Mouse (Mus musculus) myocyte (in vitro differentiated cells): ENCODE measurements at regions not wholly inside any gene's neighbourhood (a gene's known extent, or its start where the extent isn't known, plus 50 kb on each side); places are given as distances from the start of the nearest gene placed in this dataset.

ENCODE experiments used
- H3K27me3 ChIP-seq: one replicate; pipeline ENCODE4 v1.6.1; 2011; ENCODE audit not compliant: control insufficient read depth, insufficient read depth, insufficient read length
- H3K36me3 ChIP-seq: one replicate; pipeline ENCODE4 v1.6.1; 2011; ENCODE audit not compliant: control insufficient read depth, insufficient read depth
- H3K4me2 ChIP-seq: one replicate; pipeline ENCODE4 v1.6.1; 2011; ENCODE audit warnings: low read depth, control low read depth
- H3K4me3 ChIP-seq: one replicate; pipeline ENCODE4 v1.5.1; 2011; ENCODE audit warnings: mild to moderate bottlenecking, control low read depth, moderate library complexity
- H3K79me2 ChIP-seq: one replicate; pipeline ENCODE4 v1.6.1; 2011; ENCODE audit not compliant: control insufficient read depth, insufficient read depth
- H3ac ChIP-seq: one replicate; pipeline ENCODE4 v1.6.1; 2011; ENCODE audit not compliant: control insufficient read depth, insufficient read length
- CEBPB ChIP-seq: IDR thresholded peaks from 2 replicates; pipeline ENCODE4 v1.6.1; 2011; ENCODE audit warnings: mild to moderate bottlenecking, moderate library complexity; ENCODE audit not compliant: poor library complexity, insufficient read depth, severe bottlenecking
- E2F4 ChIP-seq: IDR thresholded peaks from one replicate; pipeline ENCODE4 v1.6.1; 2011; ENCODE audit warnings: mild to moderate bottlenecking, control low read depth, moderate library complexity; ENCODE audit not compliant: insufficient read depth
- MAX ChIP-seq: IDR thresholded peaks from one replicate; pipeline ENCODE4 v1.6.1; 2011; ENCODE audit warnings: low read depth, mild to moderate bottlenecking, control low read depth
- MYOD1 ChIP-seq, 3 experiments: IDR thresholded peaks; one replicate each; pipeline ENCODE4 v1.6.1; 2011; ENCODE audit warnings: control low read depth in 2 of 3, low read depth in 2 of 3, mild to moderate bottlenecking in 2 of 3, moderate library complexity in 1 of 3; ENCODE audit not compliant: insufficient read length in 2 of 3, control insufficient read depth in 1 of 3
- MYOG ChIP-seq, 3 experiments: IDR thresholded peaks; one replicate each; pipeline ENCODE4 v1.6.1; 2011; ENCODE audit warnings: control low read depth in 2 of 3, low read depth in 2 of 3, mild to moderate bottlenecking in 2 of 3; ENCODE audit not compliant: insufficient read length in 2 of 3, control insufficient read depth in 1 of 3, insufficient read depth in 1 of 3
- POLR2A ChIP-seq: IDR thresholded peaks from one replicate; pipeline ENCODE4 v1.6.1; 2011; ENCODE audit warnings: low read depth, mild to moderate bottlenecking, control low read depth, moderate library complexity; ENCODE audit not compliant: insufficient read length
- POLR2AphosphoS2 ChIP-seq: IDR thresholded peaks from one replicate; pipeline ENCODE4 v1.6.1; 2011; ENCODE audit warnings: low read depth, control low read depth; ENCODE audit not compliant: insufficient read length
- REST ChIP-seq: IDR thresholded peaks from one replicate; pipeline ENCODE4 v1.6.1; 2011; ENCODE audit warnings: mild to moderate bottlenecking, control low read depth, moderate library complexity; ENCODE audit not compliant: insufficient read depth, insufficient read length
- SRF ChIP-seq: IDR thresholded peaks from one replicate; pipeline ENCODE4 v1.6.1; 2011; ENCODE audit warnings: low read depth; ENCODE audit not compliant: control insufficient read depth, insufficient read length
- TCF12 ChIP-seq: IDR thresholded peaks from one replicate; pipeline ENCODE4 v1.6.1; 2011; ENCODE audit warnings: mild to moderate bottlenecking, control low read depth; ENCODE audit not compliant: poor library complexity, insufficient read depth, severe bottlenecking
- TCF3 ChIP-seq: IDR thresholded peaks from one replicate; pipeline ENCODE4 v1.6.1; 2011; ENCODE audit warnings: low read depth, control low read depth; ENCODE audit not compliant: insufficient read length
- USF1 ChIP-seq: IDR thresholded peaks from one replicate; pipeline ENCODE4 v1.6.1; 2011; ENCODE audit warnings: low read depth, mild to moderate bottlenecking, control low read depth, moderate library complexity

- Histone ChIP-seq H3ac (no peak overlapping the region), H3K27me3 (no peaks in the 10 kb centered on the region), H3K79me2 (no peaks in the 10 kb centered on the region), H3K4me2 (no peak overlapping the region), H3K36me3 (no peaks in the 10 kb centered on the region), H3K4me3 (no peak overlapping the region)
- TF ChIP-seq REST (no peak), MYOG (IDR thresholded peaks at IDR 0.05; ENCODE audit: control insufficient read depth in 1 of 3, insufficient read depth in 1 of 3, insufficient read length in 2 of 3, low read depth in 2 of 3) (no peak), CEBPB (no peak), POLR2A (no peak), TCF3 (no peak), SRF (no peak), MAX (no peak), POLR2AphosphoS2 (no peak), MYOD1 (IDR thresholded peaks at IDR 0.05; ENCODE audit: control insufficient read depth in 1 of 3, insufficient read length in 2 of 3, low read depth in 2 of 3) (no peak), TCF12 (no peak), E2F4 (no peak), USF1 (no peak)
These were observed 549.3 kb upstream of the 4930412O13Rik start for GRCm38 (mm10) chr2:9331630-9332352.

GRCm38 (mm10) chr2:9348982-9349381 lies 532.1 kb upstream of the 4930412O13Rik start:
- Histone ChIP-seq H3K4me2 (no peak overlapping the region), H3K27me3 (no peaks in the 10 kb centered on the region), H3K4me3 (no peak overlapping the region), H3K36me3 (no peaks in the 10 kb centered on the region), H3ac (no peak overlapping the region), H3K79me2 (no peaks in the 10 kb centered on the region)
- TF ChIP-seq REST: no peak
- no peak for TF ChIP-seq E2F4
- TF ChIP-seq MAX: no peak
- no peak for TF ChIP-seq TCF12
- TF ChIP-seq TCF3: no peak
- TF ChIP-seq POLR2AphosphoS2: no peak
- no peak for TF ChIP-seq POLR2A
- no peak for TF ChIP-seq CEBPB
- no peak for TF ChIP-seq USF1
- no peak for TF ChIP-seq MYOD1 (IDR thresholded peaks at IDR 0.05; ENCODE audit: control insufficient read depth in 1 of 3, insufficient read length in 2 of 3, low read depth in 2 of 3)
- TF ChIP-seq MYOG (IDR thresholded peaks at IDR 0.05; ENCODE audit: control insufficient read depth in 1 of 3, insufficient read depth in 1 of 3, insufficient read length in 2 of 3, low read depth in 2 of 3): no peak
- no peak for TF ChIP-seq SRF

- no peak overlapping the region for H3K4me3 ChIP-seq
- H3K36me3 ChIP-seq: no peaks in the 10 kb centered on the region
- H3K4me2 ChIP-seq: no peak overlapping the region
- H3K79me2 ChIP-seq: no peaks in the 10 kb centered on the region
- TF ChIP-seq MYOG (IDR thresholded peaks at IDR 0.05; ENCODE audit: control insufficient read depth in 1 of 3, insufficient read depth in 1 of 3, insufficient read length in 2 of 3, low read depth in 2 of 3): no peak
- no peak for TF ChIP-seq REST
- no peak for TF ChIP-seq POLR2AphosphoS2
- TF ChIP-seq TCF3: no peak
- H3K27me3 ChIP-seq: no peaks in the 10 kb centered on the region
- H3ac ChIP-seq: no peak overlapping the region
These were observed 531.1 kb upstream of the 4930412O13Rik start for GRCm38 (mm10) chr2:9349994-9350393.

GRCm38 (mm10) chr2:9352190-9352589 lies 528.9 kb upstream of the 4930412O13Rik start:
- Histone ChIP-seq H3K79me2 (no peaks in the 10 kb centered on the region), H3K27me3 (no peaks in the 10 kb centered on the region), H3K4me3 (no peak overlapping the region), H3K4me2 (no peak overlapping the region), H3K36me3 (no peaks in the 10 kb centered on the region), H3ac (no peak overlapping the region)
- TF ChIP-seq MAX (no peak), USF1 (no peak), POLR2A (no peak), MYOG (IDR thresholded peaks at IDR 0.05; ENCODE audit: control insufficient read depth in 1 of 3, insufficient read depth in 1 of 3, insufficient read length in 2 of 3, low read depth in 2 of 3) (no peak), TCF3 (no peak), CEBPB (no peak), E2F4 (no peak), MYOD1 (IDR thresholded peaks at IDR 0.05; ENCODE audit: control insufficient read depth in 1 of 3, insufficient read length in 2 of 3, low read depth in 2 of 3) (no peak), TCF12 (no peak), SRF (no peak), POLR2AphosphoS2 (no peak), REST (no peak)

GRCm38 (mm10) chr2:9360020-9360419 lies 521.0 kb upstream of the 4930412O13Rik start:
- Histone ChIP-seq H3K4me3 (no peak overlapping the region), H3K36me3 (no peaks in the 10 kb centered on the region), H3K4me2 (no peak overlapping the region), H3ac (no peak overlapping the region), H3K27me3 (no peaks in the 10 kb centered on the region), H3K79me2 (no peaks in the 10 kb centered on the region)
- TF ChIP-seq REST (no peak), MAX (no peak), POLR2A (no peak), E2F4 (no peak)
